Mouse (Mus musculus) bone marrow, adult 2 months (tissue): ENCODE measurements around the gene Cbx3.

Experiments
- CTCF ChIP-seq: fragments of 200-500 bp; IDR thresholded peaks from 2 replicates; pipeline ENCODE4 v1.5.1; 2011; ENCODE audit warnings: low read length, control low read depth; ENCODE audit not compliant: control insufficient read depth, insufficient read depth
- POLR2A ChIP-seq: fragments of 200-500 bp; IDR thresholded peaks from 2 replicates; pipeline ENCODE4 v1.6.1; 2011; ENCODE audit warnings: low read depth, mild to moderate bottlenecking, control low read depth, low read length, borderline replicate concordance; ENCODE audit not compliant: control insufficient read depth

DNA sequence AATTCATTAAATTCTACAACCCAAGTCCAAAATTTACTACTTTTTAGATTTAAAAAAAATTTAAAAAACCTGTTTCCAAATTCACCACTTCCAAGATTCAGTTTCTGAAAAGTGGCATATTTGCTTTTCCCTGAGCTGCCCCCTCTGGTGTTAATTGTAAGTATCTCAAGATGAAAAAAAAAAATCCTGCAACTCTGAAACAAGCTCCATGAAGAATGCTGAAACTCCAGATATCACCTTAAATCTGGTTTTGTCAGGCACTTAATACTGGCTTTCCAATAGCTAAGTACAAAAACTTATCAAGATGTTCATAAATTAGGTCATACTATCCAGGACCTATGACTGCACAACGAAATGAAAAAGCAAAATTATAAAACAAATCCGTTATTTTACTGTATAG lies 2.5 kb upstream of the Cbx3 start:
- TF ChIP-seq CTCF (no peak), POLR2A (no peak)
